Mouse (Mus musculus) kidney, adult 2 months (tissue): ENCODE measurements at regions not wholly inside any gene's neighbourhood (a gene's known extent, or its start where the extent isn't known, plus 50 kb on each side); places are given as distances from the start of the nearest gene placed in this dataset.

Experiments
- DNase-seq: peaks from one replicate; pipeline ENCODE4 v3.0.0; 2021
- H3K27ac ChIP-seq: fragments of 200-500 bp; 2 replicates; pipeline ENCODE4 v1.5.1; 2012; ENCODE audit warnings: low read depth, low read length, control low read depth, inconsistent platforms; ENCODE audit not compliant: insufficient read depth
- H3K27me3 ChIP-seq: fragments of 200-500 bp; replicated peaks from 2 replicates; pipeline ENCODE4 v1.6.1; 2012; ENCODE audit warnings: mild to moderate bottlenecking, moderate library complexity, low read length, inconsistent platforms; ENCODE audit not compliant: control insufficient read depth, insufficient read depth
- H3K36me3 ChIP-seq: fragments of 200-500 bp; 2 replicates; pipeline ENCODE4 v1.6.1; 2012; ENCODE audit warnings: mild to moderate bottlenecking, moderate library complexity, low read length, inconsistent platforms; ENCODE audit not compliant: control insufficient read depth, insufficient read depth
- H3K4me1 ChIP-seq: fragments of 200-500 bp; 2 replicates; pipeline ENCODE4 v1.6.1; 2011; ENCODE audit warnings: low read length; ENCODE audit not compliant: control insufficient read depth, insufficient read depth
- H3K4me3 ChIP-seq: fragments of 200-500 bp; 2 replicates; pipeline ENCODE4 v1.5.1; 2011; ENCODE audit warnings: mild to moderate bottlenecking, low read depth, low read length, control low read depth; ENCODE audit not compliant: insufficient read depth
- CTCF ChIP-seq: fragments of 200-500 bp; conservative IDR thresholded peaks from 2 replicates; pipeline ENCODE4 v1.5.1; 2011; ENCODE audit warnings: low read depth, mild to moderate bottlenecking, control low read depth, low read length, moderate library complexity, mixed read lengths; ENCODE audit not compliant: insufficient read depth, insufficient read length
- POLR2A ChIP-seq: fragments of 200-500 bp; IDR thresholded peaks from one replicate; pipeline ENCODE4 v1.6.1; 2011; ENCODE audit warnings: low read depth, low read length, control low read depth
- WGBS: fragments of 180-500 bp; shearing (Covaris S2); methylation state at CpG from one replicate; pipeline ENCODE4 v1.1.7; 2018; 5-methylcytosine and 5-hydroxymethylcytosine counted together

DNA sequence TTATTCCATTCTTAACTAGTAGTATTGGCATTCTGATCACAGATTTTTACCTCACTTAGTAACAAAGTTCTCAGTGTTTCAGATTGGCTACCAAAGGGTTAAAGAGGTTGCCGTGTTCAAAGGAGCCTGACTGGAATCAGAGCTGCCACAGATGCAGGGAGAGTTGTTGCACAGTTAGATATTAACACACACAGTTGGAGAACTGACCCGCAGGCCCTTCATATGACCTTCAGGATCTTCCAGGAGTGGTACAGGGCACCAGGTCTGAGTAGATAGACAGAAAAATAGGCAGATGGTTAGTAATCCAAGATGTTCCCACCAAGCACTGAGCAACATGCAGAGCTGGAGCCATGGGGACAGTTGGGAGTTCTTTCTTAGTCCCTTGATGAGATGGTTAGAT is 123.1 kb downstream of the Tmem17 start:
- TF ChIP-seq POLR2A = no peak
- no peak for TF ChIP-seq CTCF
- peak; percentile 74 for DNase-seq
- Histone ChIP-seq H3K27ac (peak overlapping the region; percentile 91), H3K36me3 (no peaks in the 10 kb centered on the region), H3K4me3 (no peak overlapping the region), H3K27me3 (no peaks in the 10 kb centered on the region), H3K4me1 (peaks cover 43% of the 10 kb centered on the region)
- 24% methylated on average over 2 of the region's 2 CpGs for WGBS

DNA sequence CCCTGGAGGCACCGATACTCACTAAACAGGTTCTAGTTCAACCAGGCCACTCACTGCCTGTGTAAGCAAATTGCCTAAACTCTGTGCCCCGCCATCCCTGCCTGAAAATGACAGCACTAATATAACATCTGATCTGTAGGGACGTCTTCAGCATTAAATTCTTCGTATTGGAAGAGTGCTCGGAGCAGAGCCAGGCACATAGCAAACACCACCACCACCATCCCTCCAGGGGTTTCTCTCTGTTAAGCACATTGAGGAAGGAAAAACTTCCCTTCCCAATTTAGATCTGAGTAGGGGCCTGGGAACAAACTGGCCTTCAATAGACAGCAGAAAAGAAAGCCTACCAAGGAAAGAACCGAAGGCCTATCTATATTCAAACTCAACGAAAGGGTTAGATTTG is 124.4 kb downstream of the Tmem17 start:
- TF ChIP-seq POLR2A = no peak
- TF ChIP-seq CTCF = no peak

DNA sequence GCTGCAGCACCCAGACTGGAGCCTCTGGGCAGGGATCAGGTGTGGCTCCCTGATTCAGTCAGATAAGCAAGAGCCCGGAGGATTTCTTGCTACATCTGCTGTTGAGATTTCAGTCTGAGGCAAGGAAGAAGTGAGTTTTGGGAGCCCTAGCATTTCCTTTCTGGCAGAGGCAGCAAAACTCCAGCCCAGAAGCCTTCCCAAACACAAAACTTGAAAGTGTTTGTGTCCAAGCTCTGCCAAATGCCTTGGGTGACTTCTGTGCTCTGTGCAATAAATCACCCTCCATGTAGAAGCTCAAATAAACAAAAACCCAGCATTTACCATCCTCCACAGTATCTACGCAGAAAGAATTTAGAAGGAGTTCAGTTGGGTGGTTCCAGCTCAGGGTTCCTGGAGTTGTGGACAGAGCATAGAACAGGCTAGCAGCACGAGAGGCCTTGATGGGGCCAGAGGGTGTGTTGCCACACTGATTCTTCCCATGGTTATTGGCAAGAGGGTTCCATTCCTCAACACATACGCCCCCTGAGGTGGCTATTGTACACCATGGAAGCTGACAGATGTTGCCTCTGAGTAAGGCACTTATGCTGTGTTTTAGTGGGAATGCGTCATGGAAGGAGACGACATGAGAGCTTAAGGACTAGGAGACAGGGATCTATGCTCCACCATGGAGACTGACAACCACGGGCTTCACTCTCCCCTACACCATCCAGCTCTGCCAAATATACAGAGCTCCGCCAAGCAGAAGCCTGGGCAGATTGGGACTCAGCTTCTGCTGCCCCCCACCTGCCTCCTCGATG is 125.1 kb downstream of the Tmem17 start:
- H3K36me3 ChIP-seq = no peaks in the 10 kb centered on the region
- no peaks in the 10 kb centered on the region for H3K27me3 ChIP-seq
- peak overlapping the region; percentile 91 for H3K27ac ChIP-seq
- 63% methylated on average over 9 of the region's 9 CpGs for WGBS
- DNase-seq = peak; percentile 87
- no peak overlapping the region for H3K4me3 ChIP-seq
- H3K4me1 ChIP-seq = peaks cover 48% of the 10 kb centered on the region
- no peak for TF ChIP-seq POLR2A
- TF ChIP-seq CTCF = no peak

More for the DNA sequence above, 124.4 kb downstream of the Tmem17 start:
- Histone ChIP-seq H3K4me1 (peaks cover 52% of the 10 kb centered on the region), H3K27ac (peak overlapping the region; percentile 91), H3K4me3 (no peak overlapping the region), H3K36me3 (no peaks in the 10 kb centered on the region), H3K27me3 (no peaks in the 10 kb centered on the region)
- DNase-seq = no peak
- WGBS = 46% methylated on average over 7 of the region's 7 CpGs

DNA sequence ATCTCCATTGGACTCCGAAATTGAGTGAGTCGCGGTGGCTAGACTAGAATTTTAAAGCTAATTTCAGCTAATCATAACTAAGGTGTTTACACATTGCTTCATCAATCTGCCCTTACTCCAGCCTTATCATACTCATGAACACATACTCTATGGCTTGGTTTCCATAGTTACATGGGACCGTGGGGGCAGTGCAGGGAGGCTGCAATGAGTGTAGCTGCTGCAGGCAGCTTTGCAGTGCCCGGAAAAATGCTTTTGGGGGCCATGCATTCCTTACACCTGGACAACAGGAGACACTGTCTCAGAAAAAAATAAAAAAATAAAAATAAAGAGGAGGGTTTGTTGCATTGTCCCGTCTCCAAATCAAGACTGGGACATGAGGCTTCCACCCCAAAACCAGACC is 126.3 kb downstream of the Tmem17 start:
- H3K36me3 ChIP-seq = no peaks in the 10 kb centered on the region
- no peaks in the 10 kb centered on the region for H3K27me3 ChIP-seq
- TF ChIP-seq POLR2A (no peak), CTCF (no peak)
- no peak overlapping the region for H3K27ac ChIP-seq
- H3K4me3 ChIP-seq = no peak overlapping the region
- 84% methylated on average over 6 of the region's 6 CpGs for WGBS
- peaks cover 40% of the 10 kb centered on the region for H3K4me1 ChIP-seq
- DNase-seq = no peak

DNA sequence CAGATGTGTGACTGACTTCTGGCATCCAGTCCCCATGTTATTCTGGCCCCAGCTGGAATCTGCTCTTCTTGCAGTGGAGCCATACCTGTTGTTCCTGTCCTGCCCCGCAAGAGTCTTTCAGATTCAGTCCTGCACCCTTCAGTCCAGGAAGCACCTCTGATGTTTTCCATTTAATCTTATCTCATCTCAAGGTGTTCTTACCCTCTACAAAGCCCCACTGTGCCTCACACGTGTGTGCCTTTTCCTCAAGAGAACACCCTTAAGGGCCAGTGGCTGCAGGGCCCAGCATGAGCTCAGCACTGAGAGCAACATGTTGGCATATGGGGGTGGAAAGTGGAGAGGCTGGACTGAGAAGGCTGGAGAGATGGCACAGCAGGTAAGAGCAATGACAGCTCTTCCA is 126.8 kb downstream of the Tmem17 start:
- Histone ChIP-seq H3K27me3 (no peaks in the 10 kb centered on the region), H3K4me1 (peaks cover 40% of the 10 kb centered on the region), H3K36me3 (no peaks in the 10 kb centered on the region), H3K4me3 (no peak overlapping the region), H3K27ac (peak overlapping the region; percentile 63)
- 64% methylated on average over 2 of the region's 2 CpGs for WGBS
- DNase-seq = no peak
- TF ChIP-seq CTCF = no peak
- TF ChIP-seq POLR2A = no peak

DNA sequence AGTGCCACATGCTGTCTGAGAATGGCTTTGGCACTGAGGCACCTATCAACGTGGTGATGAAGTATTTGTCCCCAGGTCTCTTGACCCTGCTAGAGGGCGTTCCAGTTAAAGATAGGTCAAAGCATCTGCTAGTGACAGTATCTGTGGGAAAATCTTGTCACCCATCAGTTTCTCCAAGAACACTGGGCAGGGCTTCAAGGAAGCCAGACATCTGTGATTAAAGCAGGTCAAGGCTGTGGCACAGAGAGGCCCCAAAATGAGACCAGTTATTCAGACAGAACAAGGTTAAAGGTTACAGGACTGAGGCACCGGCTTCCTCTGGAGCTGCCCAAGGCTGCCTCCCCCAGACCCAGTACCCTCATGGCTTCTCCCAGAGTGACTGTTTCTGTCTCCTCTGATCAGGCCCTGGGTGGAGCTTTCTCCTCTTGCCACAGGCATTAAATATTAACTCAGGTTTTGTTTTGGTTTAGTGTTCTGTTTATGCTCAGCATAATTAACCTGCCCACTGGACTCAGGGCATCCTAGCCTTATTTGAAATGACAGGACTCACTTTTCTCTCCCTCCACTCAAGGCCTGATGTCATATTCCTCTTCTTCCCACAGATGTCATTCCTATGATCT is 128.6 kb downstream of the Tmem17 start:
- peak; percentile 91 for DNase-seq
- H3K4me3 ChIP-seq = no peak overlapping the region
- WGBS = 7% methylated on average over 3 of the region's 3 CpGs
- TF ChIP-seq POLR2A = no peak
- TF ChIP-seq CTCF = no peak
- H3K4me1 ChIP-seq = peaks cover 34% of the 10 kb centered on the region
- peak overlapping the region; percentile 98 for H3K27ac ChIP-seq
- H3K27me3 ChIP-seq = no peaks in the 10 kb centered on the region
- H3K36me3 ChIP-seq = no peaks in the 10 kb centered on the region

DNA sequence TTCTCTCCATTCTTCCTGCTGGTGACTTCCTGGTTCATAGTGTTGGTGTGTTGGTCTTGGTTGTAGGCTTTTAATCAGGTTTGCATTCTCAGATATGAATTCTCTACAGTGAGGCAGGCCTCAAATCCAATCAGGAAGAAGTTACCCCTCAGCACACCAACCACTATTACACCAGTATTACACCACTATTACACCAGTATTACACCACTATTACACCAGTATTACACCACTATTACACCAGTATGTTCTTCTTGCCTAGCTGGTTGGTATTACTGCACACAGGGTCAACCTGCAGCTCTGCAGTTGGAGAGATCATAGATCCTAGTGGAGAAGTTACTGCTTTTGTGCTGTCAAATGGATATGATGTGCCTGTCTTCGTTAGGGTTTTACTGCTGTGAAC is 129.6 kb downstream of the Tmem17 start:
- TF ChIP-seq CTCF (no peak), POLR2A (no peak)
- DNase-seq = no peak
- H3K27me3 ChIP-seq = no peaks in the 10 kb centered on the region
- no peaks in the 10 kb centered on the region for H3K36me3 ChIP-seq
- peaks cover 26% of the 10 kb centered on the region for H3K4me1 ChIP-seq
- 79% methylated on average over 1 of the region's 1 CpGs for WGBS
- H3K27ac ChIP-seq = peak overlapping the region; percentile 91
- no peak overlapping the region for H3K4me3 ChIP-seq
